Mouse (Mus musculus) adrenal gland, postnatal 14 days (tissue): Measurements from ENCODE around the gene Pkd1. TPM values are rescaled to one million over a fixed set of nuclear protein-coding genes. Genes with fewer than 3 reads are reported as not detected.

ENCODE experiments used
- DNase-seq: peaks from one replicate; pipeline ENCODE4 v3.0.0; 2021; ENCODE audit warnings: mixed read lengths
- long read RNA-seq, 2 experiments: library from polyadenylated mRNA; stranded (forward); transcript quantifications; one replicate each; pipeline ENCODE4 v2.0.0; 2021
- total RNA-seq: library from RNA; stranded (reverse); gene quantifications from 2 replicates; pipeline ENCODE4 v1.2.3, GENCODE M21; 2021

Pkd1 gene
- 42.2 and 44.3 TPM in 2 replicates for total RNA-seq
- long read RNA-seq, experiment 1, partial matches to known transcripts, result 5 of 14 reads
- long read RNA-seq, experiment 1, other reads (novel, unspliced or antisense), result 9 of 14 reads
- long read RNA-seq, experiment 2, partial matches to known transcripts, result 8 of 30 reads
- long read RNA-seq, experiment 2, other reads (novel, unspliced or antisense), result 22 of 30 reads

GRCm38 (mm10) chr17:24549618-24550415, at the start of gene Pkd1:
Gene Pkd1, plus strand, starts transcription at chr17:24549834.
- peak; percentile 99 for DNase-seq

GRCm38 (mm10) chr17:24502208-24502607, 47.4 kb upstream of the Pkd1 start:
- no peak for DNase-seq

- no peak for DNase-seq
These were observed 45.5 kb upstream of the Pkd1 start for GRCm38 (mm10) chr17:24504085-24504484.

- DNase-seq, result no peak
These were observed 44.2 kb upstream of the Pkd1 start for GRCm38 (mm10) chr17:24505286-24505955.

DNA sequence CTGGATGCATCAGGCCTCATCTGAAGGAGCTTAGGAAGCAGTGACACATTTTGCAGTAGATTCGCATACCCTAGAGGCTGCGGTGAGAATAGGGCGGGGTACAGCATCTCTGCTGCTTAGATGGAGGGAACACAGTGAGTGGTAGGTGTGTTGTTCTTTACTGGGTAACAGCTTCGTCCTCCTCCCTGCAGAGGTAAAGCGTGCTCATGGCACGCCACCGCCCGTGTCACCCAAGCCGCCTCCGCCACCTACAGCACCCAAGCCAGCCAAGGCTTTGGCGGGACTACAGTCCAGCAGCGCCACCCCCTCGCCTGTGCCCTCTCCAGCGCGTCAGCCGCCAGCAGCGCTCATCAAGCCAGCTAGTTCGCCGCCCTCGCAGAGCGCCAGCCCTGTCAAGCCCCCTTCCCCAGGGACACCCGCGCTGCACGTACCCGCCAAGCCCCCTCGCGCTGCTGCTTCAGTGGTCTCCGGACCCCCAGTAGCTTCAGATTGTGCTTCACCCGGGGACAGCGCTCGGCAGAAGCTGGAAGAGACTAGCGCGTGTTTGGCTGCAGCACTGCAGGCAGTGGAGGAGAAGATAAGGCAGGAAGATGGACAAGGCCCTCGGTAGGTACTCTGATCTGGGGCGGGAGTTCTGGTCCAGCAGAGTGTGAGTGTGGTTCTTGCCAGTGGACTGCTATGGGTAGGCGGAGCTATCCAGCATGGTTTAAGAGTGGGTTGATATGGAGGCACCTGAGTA, 43.1 kb upstream of the Pkd1 start:
- DNase-seq, result peak; percentile 65

DNA sequence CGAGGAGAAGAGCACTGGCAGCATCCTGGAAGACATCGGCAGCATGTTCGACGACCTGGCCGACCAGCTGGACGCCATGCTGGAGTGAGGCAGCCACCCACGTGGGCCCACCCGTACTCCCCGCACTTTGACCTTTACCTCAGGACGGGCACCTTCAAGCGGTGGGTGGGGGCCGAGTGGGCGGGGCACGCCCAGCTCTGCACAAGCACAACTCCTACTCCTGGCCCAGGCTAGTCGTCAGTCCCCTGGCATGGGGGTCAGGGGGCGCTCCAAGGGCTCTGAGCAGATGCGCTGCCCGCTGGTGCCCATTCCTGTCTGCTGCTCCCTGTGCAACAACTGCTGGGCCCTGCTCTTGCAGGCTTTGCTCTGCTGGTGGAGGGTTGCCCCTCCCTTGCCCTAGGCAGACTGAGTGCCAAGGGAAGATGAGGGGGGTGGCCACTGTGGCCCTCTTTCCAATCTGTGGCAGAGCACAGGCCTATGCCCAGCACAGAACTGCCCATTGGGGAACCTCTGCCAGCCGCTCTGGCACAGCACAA, 42.4 kb upstream of the Pkd1 start:
- DNase-seq, result peak; percentile 46

GRCm38 (mm10) chr17:24507806-24508460, 41.7 kb upstream of the Pkd1 start:
- peak; percentile 70 for DNase-seq

- DNase-seq, result peak; percentile 79
These were observed 36.0 kb upstream of the Pkd1 start for GRCm38 (mm10) chr17:24513609-24514008.

GRCm38 (mm10) chr17:24514270-24515257, 35.1 kb upstream of the Pkd1 start:
- DNase-seq, result peak; percentile 40

DNA sequence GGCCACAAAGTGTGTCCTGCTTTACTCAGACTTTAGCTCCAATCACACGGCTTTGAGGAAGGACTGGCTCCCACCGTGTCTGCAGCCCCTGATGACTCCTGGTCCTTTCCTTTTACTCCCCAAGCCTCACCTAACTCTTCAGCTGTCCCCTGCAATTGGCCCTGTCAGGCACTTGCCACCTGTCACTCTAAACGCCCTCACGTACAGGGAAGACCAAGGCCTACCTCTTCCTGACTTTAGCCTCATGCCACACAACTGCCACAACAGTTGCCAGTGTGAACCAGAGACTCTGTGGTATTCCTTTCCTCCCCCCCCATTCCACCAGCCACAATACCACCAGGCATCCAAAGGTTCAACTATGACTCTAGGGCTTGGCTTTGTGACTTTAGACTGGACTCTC, 29.2 kb upstream of the Pkd1 start:
- no peak for DNase-seq

- no peak for DNase-seq
These were observed 24.9 kb upstream of the Pkd1 start for GRCm38 (mm10) chr17:24524734-24525133.

DNA sequence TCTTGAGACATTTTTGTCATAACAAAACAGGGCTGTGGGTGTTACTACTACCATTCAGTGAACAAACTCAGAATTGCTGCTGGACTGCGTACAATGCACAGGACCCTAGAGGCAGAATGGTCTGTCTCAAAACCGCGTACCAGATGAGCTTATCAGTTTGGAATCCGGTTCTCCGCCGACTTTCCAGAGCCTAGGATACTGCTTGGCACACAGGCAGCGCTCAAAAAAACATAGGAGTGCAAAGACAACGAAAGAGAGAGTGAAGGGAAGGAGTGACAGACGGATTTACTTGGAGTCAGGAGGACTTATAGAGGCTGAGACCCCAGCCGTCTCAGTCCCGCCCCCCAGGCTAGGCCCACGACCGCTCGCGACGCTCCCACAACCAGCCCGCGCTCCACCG, 22.3 kb upstream of the Pkd1 start:
- DNase-seq, result no peak

GRCm38 (mm10) chr17:24527723-24528559, 21.7 kb upstream of the Pkd1 start, which contains the start of gene Traf7:
Gene Traf7, minus strand, starts transcription at chr17:24527938.
- peak; percentile 93 for DNase-seq

DNA sequence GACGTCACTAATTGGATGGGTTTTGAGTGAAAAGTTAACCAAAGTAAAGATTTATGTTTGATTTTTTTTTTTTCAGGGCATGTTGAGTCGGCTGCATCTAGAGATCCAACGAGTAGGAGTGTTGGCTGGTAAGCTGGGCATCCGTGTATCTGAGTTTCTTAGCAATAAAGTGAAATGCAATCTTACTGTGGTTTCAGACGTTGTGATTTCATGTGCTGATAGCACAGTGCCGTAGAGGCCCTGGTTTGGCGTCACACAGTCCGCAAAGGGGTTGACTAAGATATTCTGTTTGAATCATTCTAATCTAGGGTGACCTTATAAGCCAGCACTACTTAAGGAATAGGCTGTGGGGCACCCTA, 21.1 kb upstream of the Pkd1 start:
- no peak for DNase-seq

GRCm38 (mm10) chr17:24529007-24529451, 20.6 kb upstream of the Pkd1 start:
- DNase-seq, result peak; percentile 73

GRCm38 (mm10) chr17:24529883-24530282, 19.8 kb upstream of the Pkd1 start:
- no peak for DNase-seq

DNA sequence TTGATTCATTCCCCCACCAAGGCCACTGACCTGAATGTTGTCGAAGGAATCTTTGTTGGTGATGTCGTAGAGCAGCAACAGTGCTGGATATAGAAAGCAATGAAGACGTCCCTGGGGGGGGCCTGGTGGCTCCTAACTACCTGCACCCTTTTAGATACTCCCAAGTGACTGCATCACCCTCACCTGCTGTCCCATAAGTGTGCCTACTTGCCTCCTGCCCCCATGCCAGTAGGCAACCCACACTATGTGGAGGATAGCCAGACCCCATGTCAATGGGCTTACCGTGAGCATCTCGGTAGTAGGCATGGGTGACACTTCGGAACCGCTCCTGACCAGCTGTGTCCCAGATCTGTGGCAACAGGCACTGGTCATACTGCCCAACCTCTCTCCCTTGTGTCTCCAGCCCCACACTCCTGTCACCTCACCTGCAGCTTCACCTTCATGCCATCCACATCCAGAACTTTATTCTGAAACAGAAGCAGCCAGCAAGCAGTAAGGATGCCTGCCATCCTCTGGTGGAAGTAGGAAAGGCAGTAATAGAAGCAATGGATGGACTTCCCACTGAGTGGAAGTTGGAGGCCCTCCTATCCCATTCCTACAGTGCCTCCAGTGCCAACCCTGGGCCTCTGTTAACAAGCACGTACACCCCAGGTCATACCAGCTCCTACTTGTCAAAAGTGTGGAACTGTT, 19.1 kb upstream of the Pkd1 start:
- DNase-seq, result no peak

DNA sequence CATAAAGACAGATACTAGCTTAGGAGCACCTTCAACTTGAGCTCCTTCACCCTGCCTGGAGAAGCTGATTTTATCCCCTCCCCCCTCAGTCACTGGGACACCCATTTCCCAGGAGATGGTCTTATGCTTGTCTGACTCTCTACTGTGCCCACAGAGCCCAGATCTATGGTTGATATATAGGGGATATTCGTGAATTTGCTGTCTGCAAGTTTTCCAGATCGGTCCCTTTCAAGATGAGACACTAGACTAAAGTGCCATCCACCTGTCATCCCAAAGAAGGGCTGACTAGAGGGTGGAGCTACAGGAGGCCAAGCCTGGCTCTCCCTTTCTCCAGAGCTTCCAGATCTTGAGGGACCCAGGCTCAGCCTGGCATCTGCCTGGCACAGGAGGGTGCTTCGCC, 18.6 kb upstream of the Pkd1 start:
- no peak for DNase-seq

DNA sequence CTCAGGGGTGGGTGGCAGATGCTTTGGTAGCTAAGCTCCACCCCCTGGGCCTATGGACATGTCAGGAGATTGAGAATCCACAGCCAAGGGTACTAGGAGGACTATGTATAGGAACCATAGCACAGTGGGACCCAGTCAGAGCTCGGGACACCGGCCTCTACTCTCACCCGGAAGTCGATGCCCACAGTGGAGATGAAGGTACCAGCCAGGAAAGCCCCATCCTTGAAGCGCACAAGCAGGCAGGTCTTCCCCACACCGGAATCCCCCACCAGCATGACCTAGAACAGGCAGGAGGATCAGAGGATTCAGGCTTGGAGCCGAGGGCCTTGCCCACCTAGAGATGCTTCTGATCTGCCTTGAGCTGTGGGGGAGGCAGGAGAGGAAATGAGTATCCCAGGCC, 17.6 kb upstream of the Pkd1 start:
- no peak for DNase-seq
